Mouse (Mus musculus): ENCODE data around the gene Uevld. TPM values are rescaled to one million over a fixed set of nuclear protein-coding genes. Genes with fewer than 3 reads are reported as not detected.

The Uevld gene
- polyA plus RNA-seq, 1 experiment from 2014 or later, result 5.3 TPM

GRCm38 (mm10) chr7:46962806-46963618 lies 4.7 kb upstream of the Uevld start:
- H3K4me1 ChIP-seq (replicated peaks), result peaks cover 21% of the 10 kb centered on the region
- no peaks in the 10 kb centered on the region for H3K36me3 ChIP-seq
- H3K9me3 ChIP-seq (replicated peaks), result no peaks in the 10 kb centered on the region
- H3K27me3 ChIP-seq, result peaks cover 18% of the 10 kb centered on the region
- peak overlapping the region; percentile 33 for H3K4me2 ChIP-seq
- no peak overlapping the region for H3K27ac ChIP-seq
- WGBS (ENCODE audit: insufficient replicate concordance), result under 1% methylated on average over 9 of the region's 9 CpGs
- ATAC-seq (ENCODE audit: low read depth), result no peak
- DNase-seq, result peak; percentile 53
- H3K9ac ChIP-seq, result peak overlapping the region; percentile 22; the same call in 1 of the 2 replicates
- no peak overlapping the region for H3K4me3 ChIP-seq (replicated peaks)

GRCm38 (mm10) chr7:46962132-46962531 lies 3.8 kb upstream of the Uevld start:
- H3K27ac ChIP-seq, result no peak overlapping the region
- no peak overlapping the region for H3K4me2 ChIP-seq
- ATAC-seq (ENCODE audit: low read depth) (no peak), DNase-seq (no peak)
- H3K36me3 ChIP-seq, result no peaks in the 10 kb centered on the region
- H3K4me3 ChIP-seq (replicated peaks), result no peak overlapping the region
- no peak overlapping the region for H3K9ac ChIP-seq
- H3K9me3 ChIP-seq (replicated peaks), result no peaks in the 10 kb centered on the region
- peaks cover 18% of the 10 kb centered on the region for H3K27me3 ChIP-seq
- peaks cover 28% of the 10 kb centered on the region for H3K4me1 ChIP-seq (replicated peaks)

DNA sequence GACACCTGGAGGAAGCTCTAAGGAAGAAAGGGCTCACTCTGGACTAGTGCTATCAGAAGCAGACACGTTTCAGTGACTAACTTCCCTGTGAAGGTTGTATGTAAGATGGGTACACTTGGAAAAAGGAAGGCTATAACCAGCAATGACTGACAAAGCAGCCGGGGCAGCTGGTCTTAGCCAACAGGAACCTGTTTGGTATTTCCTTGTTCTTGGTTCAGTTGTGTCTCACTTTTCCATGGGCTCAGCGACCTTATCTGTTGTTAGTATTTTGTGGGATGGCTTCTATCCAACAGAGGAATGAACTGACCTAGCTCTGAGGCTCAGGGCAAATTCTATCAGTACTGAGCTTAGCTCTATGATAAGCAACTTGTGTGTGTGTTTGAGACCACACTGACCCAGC lies 2.7 kb upstream of the Uevld start:
- Histone ChIP-seq H3K27ac (no peak overlapping the region), H3K4me2 (no peak overlapping the region), H3K4me1 (replicated peaks) (peaks cover 33% of the 10 kb centered on the region), H3K4me3 (replicated peaks) (no peak overlapping the region), H3K27me3 (peaks cover 18% of the 10 kb centered on the region), H3K36me3 (no peaks in the 10 kb centered on the region), H3K9ac (no peak overlapping the region), H3K9me3 (replicated peaks) (no peaks in the 10 kb centered on the region)
- 35% methylated on average over 3 of the region's 3 CpGs for WGBS (ENCODE audit: insufficient replicate concordance)
- ATAC-seq (ENCODE audit: low read depth) (no peak), DNase-seq (no peak)

DNA sequence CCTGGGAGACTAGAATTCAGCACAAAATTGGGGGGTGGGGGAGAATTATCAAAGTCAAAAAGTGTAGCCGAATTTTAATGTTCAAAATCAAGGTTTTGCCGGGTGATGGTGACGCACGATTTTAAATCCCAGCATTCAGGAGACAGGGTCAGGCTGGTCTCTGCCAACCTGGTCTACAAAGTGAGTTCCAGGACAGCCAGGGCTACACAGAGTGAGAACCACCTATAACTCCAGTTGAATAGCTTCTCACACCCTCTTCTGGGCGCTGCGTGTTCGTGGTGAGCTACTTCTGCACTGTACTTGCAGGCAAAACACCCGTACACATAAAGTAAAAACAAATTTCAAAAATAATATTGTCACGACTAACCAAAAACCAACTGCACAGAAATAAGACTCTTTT lies 526 bp upstream of the Uevld start:
- Histone ChIP-seq H3K9ac (peak overlapping the region; percentile 91), H3K36me3 (peaks cover 15% of the 10 kb centered on the region), H3K4me1 (replicated peaks) (peaks cover 33% of the 10 kb centered on the region), H3K27ac (no peak overlapping the region), H3K4me3 (replicated peaks) (peak overlapping the region; percentile 87), H3K4me2 (peak overlapping the region; percentile 87), H3K27me3 (peaks cover 18% of the 10 kb centered on the region), H3K9me3 (replicated peaks) (no peaks in the 10 kb centered on the region)
- ATAC-seq (ENCODE audit: low read depth) (no peak), DNase-seq (no peak)
- WGBS (ENCODE audit: insufficient replicate concordance), result 19% methylated on average over 9 of the region's 9 CpGs

DNA sequence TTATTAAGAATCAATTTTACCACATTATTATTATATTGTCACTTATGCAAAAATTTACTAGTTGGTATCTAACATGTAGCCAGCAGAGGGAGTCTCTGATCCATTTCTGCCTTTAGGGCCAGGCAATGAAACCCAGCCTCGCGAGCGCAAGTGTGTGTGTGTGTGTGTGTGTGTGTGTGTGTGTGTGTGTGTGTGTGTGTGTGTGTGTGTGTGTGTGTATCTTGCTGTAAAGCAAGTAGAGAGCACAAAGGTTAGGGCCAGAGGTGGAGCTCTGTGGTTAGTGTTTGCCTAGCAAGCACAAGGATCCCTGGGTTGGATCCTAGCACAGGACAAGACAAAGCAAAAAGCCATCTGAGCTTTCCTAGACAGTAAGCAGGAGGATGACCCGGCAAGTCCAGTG lies 22.5 kb downstream of the Uevld start:
- Histone ChIP-seq H3K4me3 (replicated peaks) (no peak overlapping the region), H3K9me3 (replicated peaks) (no peaks in the 10 kb centered on the region), H3K27ac (no peak overlapping the region), H3K27me3 (no peaks in the 10 kb centered on the region), H3K9ac (no peak overlapping the region), H3K4me1 (replicated peaks) (no peaks in the 10 kb centered on the region), H3K36me3 (peaks cover 53% of the 10 kb centered on the region), H3K4me2 (no peak overlapping the region)
- DNase-seq (no peak), ATAC-seq (ENCODE audit: low read depth) (no peak)
- WGBS (ENCODE audit: insufficient replicate concordance), result 54% methylated on average over 4 of the region's 4 CpGs

- H3K27me3 ChIP-seq, result no peaks in the 10 kb centered on the region
- peaks cover 54% of the 10 kb centered on the region for H3K36me3 ChIP-seq
- H3K9me3 ChIP-seq (replicated peaks), result no peaks in the 10 kb centered on the region
- no peaks in the 10 kb centered on the region for H3K4me1 ChIP-seq (replicated peaks)
- H3K4me2 ChIP-seq, result no peak overlapping the region
- H3K9ac ChIP-seq, result no peak overlapping the region
- 70% methylated on average over 8 of the region's 8 CpGs for WGBS (ENCODE audit: insufficient replicate concordance)
- no peak overlapping the region for H3K27ac ChIP-seq
- no peak overlapping the region for H3K4me3 ChIP-seq (replicated peaks)
- ATAC-seq (ENCODE audit: low read depth) (no peak), DNase-seq (no peak)
Observed at GRCm38 (mm10) chr7:46934788-46935187, 23.5 kb downstream of the Uevld start.

DNA sequence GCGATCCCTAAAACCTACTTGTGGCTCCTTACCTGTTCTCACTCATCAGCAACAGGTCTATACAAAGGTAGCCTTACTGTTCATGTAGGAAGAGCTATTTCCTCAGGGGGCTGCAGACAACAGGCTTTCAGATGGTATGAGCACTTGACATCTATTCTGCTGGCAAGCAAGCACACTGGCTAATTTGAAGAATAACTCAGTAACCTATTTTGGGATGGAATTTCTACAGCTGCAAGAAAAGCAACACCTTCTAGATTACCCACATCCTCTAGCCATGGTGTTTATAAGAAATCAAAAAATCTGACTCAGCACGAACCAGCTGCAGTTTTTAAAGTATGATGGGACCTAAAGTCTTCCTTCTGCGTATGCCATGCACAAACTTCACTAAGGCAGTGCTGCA lies 27.0 kb downstream of the Uevld start:
- Histone ChIP-seq H3K36me3 (peaks cover 42% of the 10 kb centered on the region), H3K9ac (no peak overlapping the region), H3K4me3 (replicated peaks) (no peak overlapping the region), H3K4me2 (no peak overlapping the region), H3K27ac (no peak overlapping the region), H3K4me1 (replicated peaks) (no peaks in the 10 kb centered on the region), H3K9me3 (replicated peaks) (no peaks in the 10 kb centered on the region), H3K27me3 (no peaks in the 10 kb centered on the region)
- ATAC-seq (ENCODE audit: low read depth) (no peak), DNase-seq (no peak)
- 84% methylated on average over 3 of the region's 3 CpGs for WGBS (ENCODE audit: insufficient replicate concordance)

DNA sequence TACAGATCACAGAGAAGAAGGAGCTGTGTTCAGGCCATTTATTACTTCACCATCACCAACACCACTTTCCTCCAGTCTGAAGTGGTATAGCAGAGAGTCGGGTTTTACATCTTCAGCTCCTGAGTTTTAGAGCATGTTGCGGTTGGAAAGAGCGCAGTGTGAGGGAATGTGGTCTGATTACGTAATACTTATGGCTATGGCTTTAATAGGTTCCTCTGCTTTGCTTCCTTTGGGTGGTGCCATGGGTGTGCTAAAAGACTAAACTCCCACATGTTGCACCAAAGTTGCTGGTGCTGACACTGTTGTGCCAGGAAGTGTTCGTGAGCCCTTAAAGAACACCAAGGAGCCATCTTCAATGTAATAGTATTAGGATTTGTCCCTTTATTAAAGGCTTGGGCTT lies 30.0 kb downstream of the Uevld start:
- Histone ChIP-seq H3K4me3 (replicated peaks) (no peak overlapping the region), H3K9ac (no peak overlapping the region), H3K9me3 (replicated peaks) (no peaks in the 10 kb centered on the region), H3K4me1 (replicated peaks) (no peaks in the 10 kb centered on the region; the same call in 1 of the 2 replicates), H3K27ac (no peak overlapping the region), H3K27me3 (no peaks in the 10 kb centered on the region), H3K4me2 (no peak overlapping the region), H3K36me3 (peaks cover 29% of the 10 kb centered on the region)
- WGBS (ENCODE audit: insufficient replicate concordance), result 70% methylated on average over 5 of the region's 5 CpGs
- ATAC-seq (ENCODE audit: low read depth), result no peak
- no peak for DNase-seq

DNA sequence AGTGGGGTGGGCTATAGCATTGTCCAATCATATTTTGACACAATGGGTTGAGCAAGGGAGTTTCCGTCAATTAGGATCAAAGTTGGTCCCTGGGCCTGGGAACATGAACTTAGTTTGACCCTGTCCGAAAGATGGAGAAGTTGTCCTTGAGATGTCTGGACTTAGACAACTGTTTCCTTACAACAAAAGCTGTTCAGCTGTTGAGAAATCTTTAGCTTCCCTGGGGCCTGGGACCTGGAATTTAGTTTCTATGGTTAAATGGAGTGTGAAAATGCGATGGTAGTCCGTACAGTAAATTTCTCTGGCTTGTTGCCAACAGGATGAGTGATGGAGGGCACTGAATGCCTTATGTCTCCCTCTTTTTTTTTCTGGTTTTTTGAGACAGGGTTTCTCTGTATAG lies 36.3 kb downstream of the Uevld start:
- ATAC-seq (ENCODE audit: low read depth) (no peak), DNase-seq (no peak)
- Histone ChIP-seq H3K36me3 (peaks cover 4% of the 10 kb centered on the region; the same call in 1 of the 2 replicates), H3K9me3 (replicated peaks) (no peaks in the 10 kb centered on the region), H3K4me2 (no peak overlapping the region), H3K9ac (no peak overlapping the region), H3K27me3 (no peaks in the 10 kb centered on the region), H3K27ac (no peak overlapping the region), H3K4me1 (replicated peaks) (peaks cover 27% of the 10 kb centered on the region), H3K4me3 (replicated peaks) (no peak overlapping the region)
- WGBS (ENCODE audit: insufficient replicate concordance), result 74% methylated on average over 4 of the region's 4 CpGs

DNA sequence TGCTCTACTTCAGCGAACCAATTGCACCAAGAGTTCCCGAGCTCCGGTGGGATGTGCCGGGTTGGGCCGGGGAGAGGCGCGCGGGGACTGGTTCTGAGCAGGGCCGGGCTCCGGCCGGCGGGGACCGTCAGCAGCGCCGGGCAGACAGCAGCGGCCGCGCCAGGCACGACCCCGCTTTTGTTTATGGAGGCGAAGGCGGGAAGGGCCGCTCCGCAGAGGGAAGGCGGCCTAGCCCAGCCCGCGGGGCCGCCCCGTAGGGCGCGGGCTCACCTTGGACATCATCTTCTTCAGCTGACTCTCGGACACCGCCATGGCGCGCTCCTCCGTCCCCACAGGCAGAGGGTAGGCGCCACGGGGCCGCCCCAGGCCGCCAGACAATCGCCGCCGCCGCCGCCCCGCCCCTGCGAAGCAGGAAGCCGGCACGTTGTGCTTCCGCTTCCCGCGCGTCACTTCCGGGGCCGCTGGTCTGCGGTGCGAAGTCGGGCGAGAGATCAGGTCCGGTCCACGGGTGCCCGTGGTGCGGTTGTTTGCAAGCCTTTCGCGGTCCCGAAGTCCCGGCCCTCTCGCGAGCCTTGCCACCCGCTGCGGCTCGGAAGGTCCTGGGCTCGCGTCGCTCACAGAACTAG lies 38.7 kb downstream of the Uevld start, which contains the start of gene Tsg101:
Gene Tsg101, minus strand, starts transcription at position 419 of the 626 bp plus-strand sequence.
- Histone ChIP-seq H3K4me3 (replicated peaks) (peak within 1 kb of the TSS; percentile 94), H3K36me3 (peaks cover 2% of the 10 kb centered on the region; the same call in 1 of the 2 replicates), H3K4me2 (peak within 1 kb of the TSS; percentile 83), H3K9ac (peak within 1 kb of the TSS; percentile 93), H3K9me3 (replicated peaks) (no peaks in the 10 kb centered on the region), H3K27ac (peak within 1 kb of the TSS; percentile 93), H3K27me3 (no peaks in the 10 kb centered on the region), H3K4me1 (replicated peaks) (peaks cover 39% of the 10 kb centered on the region)
- under 1% methylated on average over 73 of the region's 75 CpGs for WGBS (ENCODE audit: insufficient replicate concordance)
- peak; percentile 93 for ATAC-seq (ENCODE audit: low read depth)
- peak; percentile 85 for DNase-seq

DNA sequence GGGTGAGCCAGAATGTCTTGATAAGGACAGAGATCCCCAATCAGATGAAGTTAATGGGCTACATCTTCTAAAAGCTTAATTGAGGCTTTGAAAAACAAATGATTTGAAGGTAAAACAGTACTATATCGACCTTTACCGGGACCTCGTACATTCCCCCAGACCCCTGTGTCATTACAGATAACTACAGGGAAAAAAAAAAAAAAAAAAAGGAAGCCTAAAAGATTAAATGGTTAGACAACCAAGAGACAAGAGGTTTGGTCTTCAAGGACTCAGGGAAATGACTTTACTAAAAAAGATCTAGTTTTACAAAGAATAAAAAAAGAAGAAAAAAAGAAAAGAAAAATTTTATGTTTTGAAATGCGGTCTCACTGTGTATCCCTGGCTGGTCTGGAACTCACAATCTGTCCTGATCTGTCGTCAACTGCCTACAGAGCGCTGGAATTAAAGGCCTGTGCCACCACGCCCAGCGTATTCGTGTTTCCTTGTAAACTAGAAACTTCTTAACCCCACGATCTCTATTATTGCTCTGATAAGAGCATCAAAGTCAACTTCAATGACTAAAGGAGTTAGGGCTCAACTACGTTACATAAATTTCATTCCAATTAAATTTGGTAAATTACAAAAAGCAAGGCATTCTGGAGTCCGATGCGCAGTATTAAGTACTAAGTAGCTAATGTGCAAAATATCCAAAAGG lies 39.5 kb downstream of the Uevld start:
- DNase-seq, result no peak

More for the DNA sequence above, 39.5 kb downstream of the Uevld start:
- 5% methylated on average over 13 of the region's 13 CpGs for WGBS (ENCODE audit: insufficient replicate concordance)
- Histone ChIP-seq H3K9me3 (replicated peaks) (no peaks in the 10 kb centered on the region), H3K4me2 (peak overlapping the region; percentile 83), H3K4me1 (replicated peaks) (peaks cover 39% of the 10 kb centered on the region), H3K27ac (peak overlapping the region; percentile 93), H3K4me3 (replicated peaks) (peak overlapping the region; percentile 94), H3K9ac (peak overlapping the region; percentile 93), H3K36me3 (peaks cover 2% of the 10 kb centered on the region; the same call in 1 of the 2 replicates), H3K27me3 (no peaks in the 10 kb centered on the region)
- ATAC-seq (ENCODE audit: low read depth), result no peak

All from liver, embryonic 13.5 days (tissue).